Mouse (Mus musculus) neural tube, postnatal 0 days (tissue): ENCODE results near the gene Dclk1. TPM values are rescaled to one million over a fixed set of nuclear protein-coding genes. Genes with fewer than 3 reads are reported as not detected.

Experiments used
- polyA plus RNA-seq: library from polyadenylated mRNA; unstranded; fragments of >200 nt; fragmentation: Nextera tagmentation; extraction: Ambion mirVana; gene quantifications from 2 replicates; pipeline ENCODE4 v1.2.1, GENCODE M21; 2015

Gene Dclk1
- 173 and 193 TPM in 2 replicates for polyA plus RNA-seq

DNA sequence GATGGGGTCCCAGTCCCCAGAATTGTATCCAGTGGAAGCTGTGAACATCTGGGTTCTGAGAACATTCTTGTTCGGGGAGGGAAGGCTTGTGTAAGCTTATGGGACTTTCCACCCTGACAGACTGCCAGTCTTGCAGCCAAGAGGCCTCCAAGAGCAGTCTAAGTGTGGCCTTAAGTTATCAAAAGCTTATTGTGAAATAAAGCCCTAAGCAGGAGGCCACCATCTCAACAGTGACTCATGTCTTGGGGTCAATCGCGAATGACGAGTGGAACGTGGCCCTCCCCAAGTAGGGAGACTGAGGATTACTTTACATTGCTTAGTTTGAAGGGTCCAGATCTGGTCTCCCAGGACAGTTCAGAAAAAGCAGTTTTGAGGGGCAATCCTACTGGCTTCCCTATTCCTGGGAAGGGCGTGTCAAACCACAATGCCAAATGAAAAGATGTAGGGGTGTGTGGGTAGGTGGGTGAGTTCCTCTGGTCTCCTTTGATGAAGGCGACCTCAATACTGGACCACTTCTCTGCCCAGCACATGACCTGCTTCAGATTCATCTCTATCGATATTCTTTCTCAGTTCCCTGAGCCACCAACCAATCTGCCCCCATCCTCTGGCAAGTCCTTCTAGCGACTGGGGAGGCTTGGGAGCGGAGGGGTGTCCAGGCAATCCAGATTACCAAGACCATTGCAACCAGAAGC lies at the start of gene Dclk1:
Gene Dclk1, plus strand, starts transcription at position 635 of the 692 bp plus-strand sequence.

DNA sequence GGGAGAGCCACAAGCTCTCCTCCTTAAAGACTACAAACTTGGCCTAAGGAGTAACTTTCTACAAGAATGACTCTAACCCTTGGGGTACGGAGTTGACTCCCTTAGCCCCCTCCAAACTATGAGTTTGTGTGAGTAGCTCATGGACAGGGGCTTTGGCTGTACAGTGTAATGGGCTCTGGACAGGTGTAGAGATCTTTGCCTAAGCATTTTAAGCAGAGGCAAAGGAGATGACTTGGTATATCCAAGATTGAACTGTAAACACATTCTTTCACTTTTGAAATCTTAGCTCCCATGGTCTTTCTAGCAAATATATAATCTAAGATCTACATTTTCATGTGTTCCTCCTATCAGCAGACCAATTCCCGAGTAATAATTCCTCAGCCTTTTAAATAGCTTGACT lies 229.9 kb downstream of the Dclk1 start, which contains the start of gene Gm21954:
Gene Gm21954, minus strand, starts transcription at position 101 of the 400 bp plus-strand sequence.

Other genes starting within 250 kb of the Dclk1 start
- gene Ccna1, start 186.9 kb upstream of the Dclk1 start, polyA plus RNA-seq: 0.28 and 0.99 TPM in 2 replicates
- gene Spg20, start 130.3 kb upstream of the Dclk1 start, polyA plus RNA-seq: 12.9 and 15.0 TPM in 2 replicates
- not detected in 2 replicates for gene Ccdc169, start 105.0 kb upstream of the Dclk1 start, polyA plus RNA-seq
- gene Sohlh2, start 60.3 kb upstream of the Dclk1 start, polyA plus RNA-seq: 0.06 TPM in 1 of 2 replicates, not detected in the other
- not detected in 2 replicates for gene Gm21954, start 229.8 kb downstream of the Dclk1 start, polyA plus RNA-seq